Mouse (Mus musculus) left cerebral cortex, adult 18-20 months (tissue): ENCODE results near the gene Nsd1. TPM values are rescaled to one million over a fixed set of nuclear protein-coding genes. Genes with fewer than 3 reads are reported as not detected.
A peak's percentile ranks its signal among the peaks of the same experiment; 100 is the strongest.

Source experiments
- DNase-seq, 2 experiments: peaks; one replicate each; pipeline ENCODE4 v3.0.0; 2021 to 2022; ENCODE audit warnings: low spot score in 2 of 2, mixed read lengths in 1 of 2
- total RNA-seq, 2 experiments: library from RNA; stranded (reverse); gene quantifications; 2 replicates each; pipeline ENCODE4 v1.2.3; 2021

The Nsd1 gene
- total RNA-seq, 2 experiments from 2014 or later, result 109 to 115 TPM

- no peak for DNase-seq
These were observed 119.1 kb downstream of the Nsd1 start for GRCm38 (mm10) chr13:55328641-55329040.

GRCm38 (mm10) chr13:55329109-55329682 is 119.6 kb downstream of the Nsd1 start:
- no peak for DNase-seq

- peak; percentile 66 to 75 for DNase-seq
These were observed 120.3 kb downstream of the Nsd1 start, which contains the start of gene Mxd3 for GRCm38 (mm10) chr13:55329683-55330566. TSS of gene Mxd3 (minus strand) at chr13:55329823.

- no peak for DNase-seq
These were observed 121.2 kb downstream of the Nsd1 start for GRCm38 (mm10) chr13:55330567-55331400.

- no peak for DNase-seq
These were observed 122.7 kb downstream of the Nsd1 start for GRCm38 (mm10) chr13:55332331-55332730.

GRCm38 (mm10) chr13:55335701-55336100 is 126.1 kb downstream of the Nsd1 start:
- DNase-seq, result no peak

GRCm38 (mm10) chr13:55337341-55337975 is 127.9 kb downstream of the Nsd1 start:
- no peak for DNase-seq

GRCm38 (mm10) chr13:55338131-55339054 is 128.8 kb downstream of the Nsd1 start:
- DNase-seq, result no peak

GRCm38 (mm10) chr13:55339259-55339658 is 129.7 kb downstream of the Nsd1 start:
- DNase-seq, result no peak

GRCm38 (mm10) chr13:55342469-55342868 is 132.9 kb downstream of the Nsd1 start:
- DNase-seq, result no peak

- peak; percentile 38 to 49 for DNase-seq
These were observed 134.7 kb downstream of the Nsd1 start for GRCm38 (mm10) chr13:55344286-55344685.

- DNase-seq, result no peak
These were observed 137.2 kb downstream of the Nsd1 start for GRCm38 (mm10) chr13:55346745-55347144.

- no peak for DNase-seq
These were observed 151.6 kb downstream of the Nsd1 start for GRCm38 (mm10) chr13:55361145-55361544.

- DNase-seq, result no peak
These were observed 152.4 kb downstream of the Nsd1 start for GRCm38 (mm10) chr13:55361974-55362452.

- peak; percentile 96 to 97 for DNase-seq
These were observed 153.0 kb downstream of the Nsd1 start, which contains the start of gene Lman2 for GRCm38 (mm10) chr13:55362453-55363060. TSS of gene Lman2 (minus strand) at chr13:55362783.
